Mouse (Mus musculus): ENCODE measurements around the gene Rhbdf2.

GRCm38 (mm10) chr11:116618666-116619065 is 8.2 kb downstream of the Rhbdf2 start:
- no peak for TF ChIP-seq POLR2A (IDR thresholded peaks at IDR 0.05; ENCODE audit: low read depth, low read length)
- no peak for TF ChIP-seq CTCF (IDR thresholded peaks at IDR 0.05; ENCODE audit: borderline replicate concordance, insufficient read depth, low read length)

Measured in embryonic fibroblast, embryonic 13.5 days (primary cell).